Mouse (Mus musculus): Measurements from ENCODE around the gene Cemip2.

Cemip2 gene

DNA sequence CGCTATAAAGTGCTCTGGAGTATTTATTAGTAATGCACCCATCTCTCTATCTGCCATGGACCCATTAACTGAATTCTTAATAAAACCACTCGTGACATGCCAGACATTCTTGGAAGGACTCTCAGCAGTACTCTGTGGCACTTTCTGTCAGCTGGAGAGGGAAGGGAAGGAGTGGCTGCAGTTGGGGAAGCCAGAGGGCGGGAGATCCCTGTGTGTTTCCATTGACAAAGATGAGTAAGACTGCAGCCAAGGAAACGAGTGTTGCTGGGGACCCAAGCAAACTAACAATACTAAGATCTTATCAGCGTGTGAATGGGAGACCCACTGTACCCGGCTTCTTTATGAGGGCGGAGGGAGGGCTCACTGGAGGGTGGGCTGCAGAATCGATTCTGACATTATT lies 2.5 kb downstream of the Cemip2 start:
- no peak for DNase-seq (ENCODE audit: low spot score)

GRCm38 (mm10) chr19:21781066-21781786 lies 3.1 kb downstream of the Cemip2 start:
- DNase-seq (ENCODE audit: low spot score): no peak

- DNase-seq (ENCODE audit: low spot score): no peak
Measured at GRCm38 (mm10) chr19:21781787-21782432, 3.8 kb downstream of the Cemip2 start.

GRCm38 (mm10) chr19:21783717-21784116 lies 5.6 kb downstream of the Cemip2 start:
- DNase-seq (ENCODE audit: low spot score): no peak

GRCm38 (mm10) chr19:21784331-21785131 lies 6.4 kb downstream of the Cemip2 start:
- DNase-seq (ENCODE audit: low spot score): no peak

- DNase-seq (ENCODE audit: low spot score): no peak
Measured at GRCm38 (mm10) chr19:21785132-21785528, 7.0 kb downstream of the Cemip2 start.

DNA sequence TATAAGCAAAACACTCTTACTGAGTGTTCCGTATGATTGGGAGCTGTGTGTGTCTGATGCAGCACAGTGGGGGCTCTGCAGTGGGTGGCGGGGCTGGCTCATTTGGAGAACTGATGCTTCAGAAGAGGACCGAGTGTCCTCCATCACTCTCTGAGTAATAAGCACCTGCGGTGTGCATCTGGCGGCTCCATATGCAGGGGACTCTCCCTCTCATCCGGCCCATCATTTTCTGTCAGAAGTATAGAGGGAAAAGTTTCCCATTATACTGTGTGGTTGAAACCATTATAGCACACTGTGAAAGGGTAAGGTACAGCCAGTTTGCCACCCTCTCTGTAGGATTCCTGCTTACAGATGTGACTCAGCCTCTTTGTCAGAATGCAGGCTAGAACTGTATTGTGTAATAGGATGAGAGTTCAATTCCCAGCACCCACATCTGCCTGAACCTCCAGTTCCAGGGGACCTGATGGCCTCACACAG lies 8.9 kb downstream of the Cemip2 start:
- no peak for DNase-seq (ENCODE audit: low spot score)

DNA sequence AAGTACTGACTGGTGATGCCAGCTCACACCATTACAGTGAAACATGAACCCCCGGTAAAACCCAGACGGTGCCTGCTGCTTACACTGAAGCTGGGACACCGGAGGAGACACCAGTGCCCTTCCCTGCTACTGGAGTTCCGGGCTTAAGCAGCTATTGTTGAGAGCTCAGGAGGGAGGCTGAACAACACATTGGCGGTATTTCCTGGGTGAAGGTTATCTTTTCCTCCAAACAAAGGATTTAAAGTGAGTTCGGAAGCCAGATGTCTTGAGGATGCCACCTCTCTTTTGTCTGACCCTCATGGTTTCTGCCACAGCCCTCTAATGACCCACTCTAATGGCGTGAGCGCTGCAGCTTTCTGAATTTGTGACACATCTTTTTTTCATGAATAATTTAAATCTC lies 10.9 kb downstream of the Cemip2 start:
- no peak for DNase-seq (ENCODE audit: low spot score)

DNA sequence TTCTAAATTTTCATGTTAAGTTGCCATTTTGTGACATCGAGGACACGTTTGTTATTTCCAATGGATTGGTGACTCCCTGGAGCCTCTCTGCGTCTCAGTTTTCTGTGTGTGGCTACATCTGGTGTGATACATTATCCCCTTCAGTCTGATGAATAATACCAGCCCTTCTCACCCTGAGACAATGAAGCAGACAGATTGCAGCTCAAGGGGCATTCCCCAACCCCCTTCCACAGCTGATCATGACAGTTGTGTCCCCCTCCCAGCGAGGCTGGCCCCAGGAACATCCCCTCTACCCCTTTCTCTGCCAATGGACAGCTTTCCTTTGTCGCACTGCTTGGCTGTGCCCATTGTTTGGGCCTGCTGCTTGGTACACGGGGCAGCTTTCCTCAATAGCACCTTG lies 11.5 kb downstream of the Cemip2 start:
- DNase-seq (ENCODE audit: low spot score): no peak

DNA sequence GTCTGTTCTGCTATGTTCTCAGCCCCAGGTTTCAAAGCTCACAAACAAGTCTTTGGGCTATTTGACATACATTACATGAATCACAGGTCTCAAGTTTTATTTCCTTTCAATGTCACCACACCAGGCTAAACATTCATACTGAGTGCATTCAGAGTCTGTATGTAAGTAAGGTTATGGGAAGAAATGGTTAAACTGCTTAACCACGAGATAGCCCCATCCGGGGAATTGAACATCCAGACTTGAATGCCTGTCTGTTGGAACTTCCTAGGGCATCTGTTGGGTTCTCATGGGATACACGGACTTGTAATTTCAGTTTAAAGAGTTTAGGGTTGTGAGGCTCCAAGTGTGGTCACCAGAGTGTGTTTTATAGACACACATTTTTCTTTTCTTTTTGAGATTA lies 13.2 kb downstream of the Cemip2 start:
- no peak for DNase-seq (ENCODE audit: low spot score)

- DNase-seq (ENCODE audit: low spot score): no peak
Measured at GRCm38 (mm10) chr19:21791826-21792225, 13.7 kb downstream of the Cemip2 start.

DNA sequence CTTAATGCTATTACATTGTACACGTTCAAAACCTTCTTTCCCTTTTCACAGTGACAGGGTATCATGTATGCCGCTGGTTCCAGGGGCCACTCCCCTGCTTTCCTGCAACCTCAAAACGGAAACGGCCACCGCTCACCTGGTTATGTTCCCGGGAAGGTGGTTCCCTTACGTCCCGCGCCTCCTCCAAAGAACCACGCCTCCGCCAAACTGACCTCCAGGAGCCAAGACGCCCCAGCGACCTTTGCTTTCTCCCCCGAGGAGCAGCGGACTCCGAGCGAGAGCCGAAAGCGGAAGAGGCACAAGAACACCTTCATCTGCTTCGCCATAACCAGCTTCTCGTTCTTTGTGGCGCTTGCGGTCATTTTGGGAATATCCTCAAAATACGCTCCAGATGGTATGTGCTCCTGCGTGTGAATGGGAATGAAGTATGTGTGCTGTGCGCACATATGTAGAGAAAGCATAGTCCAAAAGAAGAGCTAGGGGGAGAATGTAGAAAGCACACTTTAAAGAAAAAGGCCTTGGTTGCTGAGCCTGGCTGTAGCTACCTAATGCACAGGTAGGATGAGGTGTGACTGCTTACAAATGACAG lies 14.5 kb downstream of the Cemip2 start:
- no peak for DNase-seq (ENCODE audit: low spot score)

DNA sequence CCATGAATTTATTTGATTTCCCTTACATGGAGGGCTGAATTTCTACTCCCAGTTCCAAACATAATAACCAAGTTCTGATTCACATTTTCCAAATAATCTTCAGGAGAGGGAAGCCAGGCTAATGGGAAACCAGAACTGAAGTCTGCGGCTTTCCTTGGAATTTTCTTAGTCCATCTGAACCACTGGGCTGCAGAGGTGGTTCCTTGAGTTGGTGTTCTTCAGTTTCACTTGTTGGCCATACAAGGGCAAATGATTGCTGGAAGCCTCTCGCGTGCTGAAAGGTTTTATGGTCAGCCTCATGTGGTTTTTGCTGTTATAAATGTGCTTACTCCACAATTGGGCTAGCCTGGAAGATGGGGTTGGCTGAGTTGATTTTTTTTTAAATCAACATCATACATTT lies 16.4 kb downstream of the Cemip2 start:
- DNase-seq (ENCODE audit: low spot score): no peak

- no peak for DNase-seq (ENCODE audit: low spot score)
Measured at GRCm38 (mm10) chr19:21796333-21796732, 18.2 kb downstream of the Cemip2 start.

- DNase-seq (ENCODE audit: low spot score): no peak
Measured at GRCm38 (mm10) chr19:21798700-21799099, 20.6 kb downstream of the Cemip2 start.

DNA sequence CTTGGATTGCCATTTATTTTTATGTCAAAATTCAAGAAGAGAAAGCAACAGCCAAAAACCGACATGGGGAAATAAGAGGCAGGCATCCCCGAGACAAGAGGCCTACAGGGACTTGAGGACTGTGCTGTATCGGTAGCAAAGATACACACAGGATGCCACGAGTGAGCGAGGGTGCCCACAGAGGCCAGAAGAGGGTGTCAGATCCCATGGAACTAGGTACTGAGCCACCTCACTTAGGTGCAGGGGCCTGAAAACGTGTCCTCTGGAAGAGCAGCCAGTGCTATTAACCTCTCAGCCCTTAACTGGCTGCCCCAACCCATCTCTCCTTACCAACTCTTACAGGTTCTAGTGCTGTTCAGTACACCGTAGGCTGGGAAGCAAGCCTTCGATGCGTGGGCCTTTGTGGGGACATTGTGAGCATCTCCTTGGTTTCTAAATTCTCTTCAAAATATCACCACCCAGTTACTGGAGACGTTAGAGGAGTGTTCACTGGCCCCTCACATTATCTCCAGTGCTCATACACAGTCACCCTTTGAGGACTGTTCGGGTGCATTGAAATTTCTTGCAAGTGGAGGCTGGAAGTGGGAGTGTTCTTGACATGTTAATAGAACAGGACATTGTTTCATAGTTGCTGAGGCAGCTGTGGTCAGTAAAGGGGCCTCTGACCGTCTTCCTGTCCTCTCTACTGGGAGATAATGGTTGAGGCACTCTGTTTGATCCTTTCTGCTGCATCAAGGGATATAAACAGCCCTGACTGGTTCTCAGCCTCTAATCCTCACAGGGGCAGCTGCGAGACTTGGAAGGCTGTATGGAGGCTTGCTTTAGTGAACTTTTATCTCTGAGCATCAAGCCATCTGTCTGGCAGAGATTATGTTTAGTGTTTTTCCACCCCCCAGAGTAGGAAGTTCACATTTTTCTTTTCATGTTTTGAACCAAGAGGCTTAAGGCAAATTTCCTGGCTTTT lies 21.6 kb downstream of the Cemip2 start:
- no peak for DNase-seq (ENCODE audit: low spot score)

GRCm38 (mm10) chr19:21804488-21804887 lies 26.3 kb downstream of the Cemip2 start:
- DNase-seq (ENCODE audit: low spot score): no peak

GRCm38 (mm10) chr19:21805305-21805704 lies 27.2 kb downstream of the Cemip2 start:
- no peak for DNase-seq (ENCODE audit: low spot score)

- DNase-seq (ENCODE audit: low spot score): no peak
Measured at GRCm38 (mm10) chr19:21810135-21810534, 32.0 kb downstream of the Cemip2 start.

- no peak for DNase-seq (ENCODE audit: low spot score)
Measured at GRCm38 (mm10) chr19:21813560-21813959, 35.4 kb downstream of the Cemip2 start.

DNA sequence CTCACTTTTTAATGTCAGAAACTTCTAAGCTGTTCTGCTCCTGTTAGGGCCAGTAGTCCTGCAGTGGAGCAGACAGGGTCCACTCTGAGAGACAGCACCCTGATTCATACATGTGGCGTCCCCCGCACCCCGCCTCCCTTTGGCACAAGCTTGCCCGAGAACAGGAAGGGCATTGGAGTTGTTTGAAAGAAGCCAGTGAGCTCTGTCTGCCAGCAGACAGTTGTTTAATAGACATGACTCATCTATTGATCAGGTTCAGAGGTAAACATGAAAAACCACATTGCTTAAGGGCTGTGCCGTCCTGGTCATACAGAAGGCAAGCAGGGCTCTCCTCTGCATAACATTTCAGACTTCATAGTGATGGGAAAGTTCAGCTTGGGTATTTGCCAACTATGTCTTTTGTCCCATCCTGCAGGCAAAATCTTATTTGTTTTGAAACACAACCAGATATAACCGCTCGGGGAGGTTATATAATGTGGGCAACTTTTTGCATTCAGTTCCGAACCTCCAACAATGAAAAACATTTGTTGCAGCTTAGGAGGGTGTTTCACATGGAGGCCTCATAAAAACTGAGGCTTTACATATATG lies 36.4 kb downstream of the Cemip2 start:
- DNase-seq (ENCODE audit: low spot score): no peak

Measured in testis, postnatal 10 days (tissue).